In the genomic region with DNA sequence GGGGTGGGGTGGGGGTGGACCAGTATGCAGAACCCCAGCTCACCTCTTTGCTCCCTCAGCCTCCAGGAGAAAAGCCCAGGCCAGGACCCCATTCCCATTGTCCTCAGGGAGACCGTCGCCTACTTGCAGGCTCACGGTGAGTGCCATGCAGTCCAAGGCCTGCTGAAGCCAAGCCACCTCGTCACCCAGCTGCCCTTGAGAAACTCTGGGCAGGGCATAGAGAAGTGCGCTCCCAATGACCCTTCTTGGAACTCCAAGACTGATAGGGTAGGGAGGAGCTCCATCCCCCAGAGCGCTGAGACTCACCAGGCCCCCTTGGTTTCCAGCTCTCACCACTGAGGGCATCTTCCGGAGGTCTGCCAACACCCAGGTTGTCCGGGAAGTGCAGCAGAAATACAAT, we compare ENCODE assay signal across 21 mouse cellular contexts. TPM values are rescaled to one million over a fixed set of nuclear protein-coding genes. Genes with fewer than 3 reads are reported as not detected.
A peak's percentile ranks its signal among the peaks of the same experiment; 100 is the strongest.
DNase-seq lines count a peak whose midpoint lies in the region; ATAC-seq and TF ChIP-seq lines count a peak whose summit lies in the region.
"Had no signal": no experiment of that assay in that cellular context is flagged by ENCODE, and none has a peak within 500 bp of the region (broad histone marks: within the 10 kb centered on the region; RNA-seq: fewer than 3 reads in every experiment).

No protein-coding gene starts in this region.

- no peak for TF ChIP-seq EP300 in heart, adult 2 months (IDR thresholded peaks at IDR 0.05; ENCODE audit: insufficient read depth, low read depth, low read length)

- 83% methylated on average over 8 of the region's 8 CpGs for WGBS in heart, embryonic 11.5 days (ENCODE audit: insufficient replicate concordance)
- WGBS in heart, adult 2 months, result 93% methylated on average over 8 of the region's 8 CpGs
- 92% methylated on average over 8 of the region's 8 CpGs for WGBS in kidney, embryonic 16.5 days

- H3K9ac ChIP-seq in heart, embryonic 11.5 days (ENCODE audit: low read depth, low read length), result no peak overlapping the region
- H3K9ac ChIP-seq in heart, adult 2 months (ENCODE audit: low read depth, low read length), result no peak overlapping the region
- H3K9ac ChIP-seq in kidney, embryonic 16.5 days (replicated peaks; ENCODE audit: low read length), result no peak overlapping the region
- H3K9ac ChIP-seq: embryonic facial prominence, embryonic 13.5 days; embryonic facial prominence, embryonic 15.5 days; forebrain, embryonic 12.5 days had no signal

- H3K36me3 ChIP-seq in heart, embryonic 11.5 days (ENCODE audit: control insufficient read depth, insufficient read depth, low read length), result peaks cover 32% of the 10 kb centered on the region
- H3K36me3 ChIP-seq in heart, adult 2 months (ENCODE audit: control insufficient read depth, insufficient read depth, low read length), result peaks cover 4% of the 10 kb centered on the region; the same call in 1 of the 2 replicates
- peaks cover 65% of the 10 kb centered on the region for H3K36me3 ChIP-seq in kidney, embryonic 16.5 days (ENCODE audit: insufficient read depth, low read length)

- TF ChIP-seq CTCF in heart, adult 2 months (IDR thresholded peaks at IDR 0.05), result no peak

- no peaks in the 10 kb centered on the region; the same call in 1 of the 2 replicates for H3K4me1 ChIP-seq in heart, embryonic 11.5 days (ENCODE audit: control insufficient read depth, insufficient read depth, low read length)
- peaks cover 8% of the 10 kb centered on the region for H3K4me1 ChIP-seq in heart, adult 2 months (ENCODE audit: control insufficient read depth, insufficient read depth, low read length)
- H3K4me1 ChIP-seq in kidney, embryonic 16.5 days (ENCODE audit: insufficient read depth, low read length), result no peaks in the 10 kb centered on the region
- H3K4me1 ChIP-seq: embryonic facial prominence, embryonic 13.5 days; embryonic facial prominence, embryonic 15.5 days; forebrain, embryonic 10.5 days; forebrain, embryonic 12.5 days had no signal

- no peak overlapping the region for H3K4me3 ChIP-seq in heart, embryonic 11.5 days (ENCODE audit: low read depth, low read length)
- H3K4me3 ChIP-seq in heart, adult 2 months, result no peak overlapping the region
- no peak overlapping the region for H3K4me3 ChIP-seq in kidney, embryonic 16.5 days (ENCODE audit: low read length)
- H3K4me3 ChIP-seq: embryonic facial prominence, embryonic 13.5 days; embryonic facial prominence, embryonic 15.5 days; erythroblast, embryonic 14.5 days; forebrain, embryonic 10.5 days; forebrain, embryonic 12.5 days had no signal

- no peaks in the 10 kb centered on the region; the same call in 1 of the 2 replicates for H3K79me2 ChIP-seq in heart, adult 2 months (replicated peaks; ENCODE audit: control insufficient read depth, insufficient read depth, low read length)

- no peak overlapping the region for H3K4me2 ChIP-seq in heart, embryonic 11.5 days
- H3K4me2 ChIP-seq in kidney, embryonic 16.5 days (replicated peaks; ENCODE audit: low read depth, low read length), result no peak overlapping the region
- H3K4me2 ChIP-seq: embryonic facial prominence, embryonic 13.5 days; embryonic facial prominence, embryonic 15.5 days; forebrain, embryonic 12.5 days had no signal

- intact Hi-C loops in heart, adult 2 months (cut with DNase I), result no loop called here

- peak; percentile 39 for DNase-seq in adrenal gland, adult 8-10 months
- DNase-seq in adrenal gland, postnatal 10 days, result no peak
- DNase-seq in heart, adult 2 months, result no peak
- no peak for DNase-seq in kidney, postnatal 4 days
- DNase-seq: cerebellum, adult 11 months; cerebellum, adult 18-20 months; cerebellum, adult 8-10 months; cerebellum, adult 9-11 months; cerebellum, postnatal 14 days; cerebellum, postnatal 36 days; embryo, embryonic 11 days had no signal

- H3K27ac ChIP-seq in heart, embryonic 11.5 days (ENCODE audit: low read depth, low read length), result no peak overlapping the region
- no peak overlapping the region for H3K27ac ChIP-seq in heart, adult 2 months
- no peak overlapping the region for H3K27ac ChIP-seq in kidney, embryonic 16.5 days (ENCODE audit: low read length)
- H3K27ac ChIP-seq: embryonic facial prominence, embryonic 13.5 days; embryonic facial prominence, embryonic 15.5 days; forebrain, embryonic 10.5 days; forebrain, embryonic 12.5 days had no signal

- TF ChIP-seq POLR2A in heart, adult 2 months (IDR thresholded peaks at IDR 0.05; ENCODE audit: insufficient read depth, low read depth, low read length), result no peak

- ATAC-seq in heart, embryonic 11.5 days (replicated peaks; ENCODE audit: insufficient number of reproducible peaks, low FRiP score, low TSS enrichment), result 0 out of 2 replicates have a peak, but pooled peaks have one; percentile 32
- 0 out of 2 replicates have a peak, but pooled peaks have one; percentile 11 for ATAC-seq in kidney, embryonic 16.5 days (ENCODE audit: low FRiP score, low TSS enrichment)
- ATAC-seq: forebrain, embryonic 14.5 days; forebrain, embryonic 16.5 days had no signal

- H3K27me3 ChIP-seq in heart, embryonic 11.5 days (ENCODE audit: control insufficient read depth, insufficient read depth, low read length), result no peaks in the 10 kb centered on the region
- H3K27me3 ChIP-seq in heart, adult 2 months (ENCODE audit: control insufficient read depth, insufficient read depth, low read length), result no peaks in the 10 kb centered on the region
- no peaks in the 10 kb centered on the region for H3K27me3 ChIP-seq in kidney, embryonic 16.5 days (ENCODE audit: insufficient read depth, low read length)
- H3K27me3 ChIP-seq: embryonic facial prominence, embryonic 13.5 days; embryonic facial prominence, embryonic 15.5 days; forebrain, embryonic 12.5 days had no signal

- H3K9me3 ChIP-seq in heart, embryonic 11.5 days (replicated peaks; ENCODE audit: control insufficient read depth, low read length), result no peaks in the 10 kb centered on the region
- H3K9me3 ChIP-seq in kidney, embryonic 16.5 days (ENCODE audit: low read length), result no peaks in the 10 kb centered on the region
- H3K9me3 ChIP-seq: embryonic facial prominence, embryonic 13.5 days; embryonic facial prominence, embryonic 15.5 days; forebrain, embryonic 10.5 days; forebrain, embryonic 12.5 days had no signal

RNA-seq across cellular contexts. Expression of gene Arhgap1, which starts 19.7 kb away (rescaled TPM):
- total RNA-seq in adrenal gland, adult 8-10 months (2022), result 10 to 100 TPM; 64.3 to 82.4 (median 73.8) TPM
- total RNA-seq in adrenal gland, postnatal 10 days (2021), result 10 to 100 TPM; 53.8 to 70.9 TPM
- 186 and 191 TPM in 2 replicates for polyA plus RNA-seq in heart, embryonic 11.5 days (2014; fragmentation: Nextera tagmentation; extraction: Ambion mirVana)
- 10 to 100 TPM; 18.6 to 20.7 TPM for total RNA-seq in heart, adult 2 months (2021)
- 39.0 and 39.7 TPM in 2 replicates for polyA plus RNA-seq in heart, adult 2 months (2012; rRNA removed)
- polyA plus RNA-seq in kidney, embryonic 16.5 days (2015; fragmentation: Nextera tagmentation; extraction: Ambion mirVana), result 137 and 142 TPM in 2 replicates

RNA-seq across cellular contexts. Expression of gene Zfp408, which starts 19.7 kb away (rescaled TPM):
- total RNA-seq in adrenal gland, adult 8-10 months (2022), result 10 to 100 TPM; 10.2 to 22.4 (median 15.1) TPM
- 10 to 100 TPM; 13.2 to 16.9 TPM for total RNA-seq in adrenal gland, postnatal 10 days (2021)
- polyA plus RNA-seq in heart, embryonic 11.5 days (2014; fragmentation: Nextera tagmentation; extraction: Ambion mirVana), result 5.8 and 6.2 TPM in 2 replicates
- 1 to 10 TPM; 4.0 to 4.2 TPM for total RNA-seq in heart, adult 2 months (2021)
- polyA plus RNA-seq in heart, adult 2 months (2012; rRNA removed), result 5.3 and 6.2 TPM in 2 replicates
- polyA plus RNA-seq in kidney, embryonic 16.5 days (2015; fragmentation: Nextera tagmentation; extraction: Ambion mirVana), result 12.6 and 13.8 TPM in 2 replicates

RNA-seq across cellular contexts. Expression of gene F2, which starts 33.1 kb away (rescaled TPM):
- under 1 TPM in 3 of 4 experiments, not detected in 1; 0.18 to 0.51 (median 0.46) TPM for total RNA-seq in adrenal gland, adult 8-10 months (2022)
- 100 to 1,000 TPM; 156 to 377 TPM for total RNA-seq in adrenal gland, postnatal 10 days (2021)
- 0.34 and 3.0 TPM in 2 replicates for polyA plus RNA-seq in heart, embryonic 11.5 days (2014; fragmentation: Nextera tagmentation; extraction: Ambion mirVana)
- total RNA-seq in heart, adult 2 months (2021), result not detected
- 0.53 TPM in 1 of 2 replicates, not detected in the other for polyA plus RNA-seq in heart, adult 2 months (2012; rRNA removed)
- 1.2 and 1.8 TPM in 2 replicates for polyA plus RNA-seq in kidney, embryonic 16.5 days (2015; fragmentation: Nextera tagmentation; extraction: Ambion mirVana)
- polyA plus RNA-seq: embryonic facial prominence, embryonic 11.5 days; forebrain, embryonic 10.5 days; forebrain, embryonic 16.5 days had no signal

RNA-seq across cellular contexts. Expression of gene Atg13, which starts 41.0 kb away (rescaled TPM):
- 100 to 1,000 TPM in 1 of 4 experiments, 10 to 100 TPM in 3; 71.0 to 105 (median 72.1) TPM for total RNA-seq in adrenal gland, adult 8-10 months (2022)
- 10 to 100 TPM; 41.3 to 42.0 TPM for total RNA-seq in adrenal gland, postnatal 10 days (2021)
- polyA plus RNA-seq in heart, embryonic 11.5 days (2014; fragmentation: Nextera tagmentation; extraction: Ambion mirVana), result 22.8 and 25.9 TPM in 2 replicates
- 10 to 100 TPM; 43.1 to 54.1 TPM for total RNA-seq in heart, adult 2 months (2021)
- 66.4 and 87.7 TPM in 2 replicates for polyA plus RNA-seq in heart, adult 2 months (2012; rRNA removed)
- polyA plus RNA-seq in kidney, embryonic 16.5 days (2015; fragmentation: Nextera tagmentation; extraction: Ambion mirVana), result 29.1 and 29.2 TPM in 2 replicates

RNA-seq across cellular contexts. Expression of gene Harbi1, which starts 41.3 kb away (rescaled TPM):
- total RNA-seq in adrenal gland, adult 8-10 months (2022), result 10 to 100 TPM; 11.0 to 12.7 (median 11.8) TPM
- 1 to 10 TPM; 7.3 to 9.8 TPM for total RNA-seq in adrenal gland, postnatal 10 days (2021)
- 10.3 and 12.5 TPM in 2 replicates for polyA plus RNA-seq in heart, embryonic 11.5 days (2014; fragmentation: Nextera tagmentation; extraction: Ambion mirVana)
- 1 to 10 TPM; 7.1 to 8.5 TPM for total RNA-seq in heart, adult 2 months (2021)
- 3.2 and 3.9 TPM in 2 replicates for polyA plus RNA-seq in heart, adult 2 months (2012; rRNA removed)
- polyA plus RNA-seq in kidney, embryonic 16.5 days (2015; fragmentation: Nextera tagmentation; extraction: Ambion mirVana), result 20.6 and 24.7 TPM in 2 replicates

Comparison
In these comparisons a context has a peak if more than half of its experiments do, and no peak if none do; other contexts are left out.
1. RNA of gene F2, which starts 33.1 kb away (total RNA-seq): 156 to 377 TPM in adrenal gland, postnatal 10 days; 0.18 to 0.51 TPM in adrenal gland, adult 8-10 months and not detected in heart, adult 2 months; every median in the first group is over 100 times any median in the second.